Mouse (Mus musculus): ENCODE data around the gene Cmtm2a. TPM values are rescaled to one million over a fixed set of nuclear protein-coding genes. Genes with fewer than 3 reads are reported as not detected.

Gene Cmtm2a
- total RNA-seq, 4 experiments from 2014 or later = not detected

Other genes starting within 250 kb of the Cmtm2a start
- gene Cdh5, start 191.6 kb downstream of the Cmtm2a start, total RNA-seq (2022) = 10 to 100 TPM in 1 of 4 experiments, 1 to 10 TPM in 3; 9.3 to 10.4 (median 9.7) TPM
- gene Bean1, start 122.7 kb downstream of the Cmtm2a start, total RNA-seq (2022) = 1 to 10 TPM; 5.6 to 8.5 (median 6.2) TPM
- gene Tk2, start 44.6 kb downstream of the Cmtm2a start, total RNA-seq (2022) = 10 to 100 TPM; 39.2 to 46.1 (median 43.9) TPM
- gene Cklf, start 42.3 kb downstream of the Cmtm2a start, total RNA-seq (2022) = 10 to 100 TPM in 1 of 4 experiments, 1 to 10 TPM in 3; 7.5 to 12.1 (median 8.4) TPM
- not detected for gene Gm45711, start 16.9 kb upstream of the Cmtm2a start, total RNA-seq (2022)
- gene Cmtm1, start 17.0 kb upstream of the Cmtm2a start, total RNA-seq (2022) = not detected
- gene Gm11020, start 28.4 kb upstream of the Cmtm2a start, total RNA-seq (2022) = not detected
- gene Cmtm2b, start 29.0 kb upstream of the Cmtm2a start, total RNA-seq (2022) = not detected
- gene Cmtm3, start 46.2 kb upstream of the Cmtm2a start, total RNA-seq (2022) = 10 to 100 TPM in 3 of 4 experiments, 1 to 10 TPM in 1; 7.7 to 23.1 (median 16.0) TPM
- gene Cmtm4, start 102.6 kb upstream of the Cmtm2a start, total RNA-seq (2022) = 10 to 100 TPM; 59.8 to 75.9 (median 66.7) TPM
- 100 to 1,000 TPM; 230 to 304 (median 242) TPM for gene Dync1li2, start 149.9 kb upstream of the Cmtm2a start, total RNA-seq (2022)
- gene Terb1, start 216.7 kb upstream of the Cmtm2a start, total RNA-seq (2022) = under 1 TPM; 0.65 to 0.80 (median 0.74) TPM
- gene Nae1, start 241.5 kb upstream of the Cmtm2a start, total RNA-seq (2022) = 10 to 100 TPM; 48.5 to 59.0 (median 51.3) TPM
- gene Car7, start 241.5 kb upstream of the Cmtm2a start, total RNA-seq (2022) = 10 to 100 TPM; 17.9 to 28.0 (median 21.8) TPM